Mouse (Mus musculus) CH12.LX (cell line): ENCODE results near the gene Itgb2.

Experiments
- CTCF ChIP-seq, 2 experiments: IDR thresholded peaks in 1 of 2; conservative IDR thresholded peaks in 1 of 2; 2 replicates each; pipeline ENCODE4 v1.5.1; 2011 to 2012; ENCODE audit warnings: low read depth in 2 of 2, low read length in 2 of 2, improper control_type of control experiment in 1 of 2, inconsistent platforms in 1 of 2, mild to moderate bottlenecking in 1 of 2, moderate library complexity in 1 of 2
- E2F4 ChIP-seq: IDR thresholded peaks from 2 replicates; pipeline ENCODE4 v1.6.1; 2011; ENCODE audit warnings: low read depth, low read length, improper control_type of control experiment; ENCODE audit not compliant: insufficient replicate concordance
- POLR2A ChIP-seq: IDR thresholded peaks from 2 replicates; pipeline ENCODE4 v1.6.1; 2011; ENCODE audit warnings: low read depth, mild to moderate bottlenecking, improper control_type of control experiment, low read length
- USF2 ChIP-seq: conservative IDR thresholded peaks from 2 replicates; pipeline ENCODE4 v1.6.1; 2011; ENCODE audit warnings: low read depth, low read length, improper control_type of control experiment

DNA sequence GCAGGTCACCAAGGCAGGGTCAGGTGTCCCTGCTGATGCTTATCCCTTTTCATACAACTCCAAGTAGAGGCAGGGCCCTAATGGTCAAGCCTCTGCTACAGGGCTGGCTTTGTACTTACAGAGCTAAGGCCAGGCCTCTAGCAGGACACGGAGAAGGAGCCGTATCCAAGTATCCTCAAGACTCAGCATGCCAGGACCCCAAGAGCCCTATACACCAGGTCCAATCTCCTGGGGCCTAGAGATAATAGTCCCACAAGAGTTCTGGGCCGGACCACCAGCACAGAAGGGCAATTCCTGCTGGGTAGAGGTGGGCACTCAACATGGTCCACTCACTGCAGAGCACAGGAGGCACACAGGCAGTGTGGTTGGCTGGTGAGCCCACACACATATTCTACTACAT, 21.3 kb upstream of the Itgb2 start:
- TF ChIP-seq POLR2A, result no peak
- TF ChIP-seq CTCF (conservative IDR thresholded peaks at IDR 0.05 in 1 of 2, IDR thresholded peaks at IDR 0.05 in 1 of 2; ENCODE audit: low read depth in 2 of 2, low read length in 2 of 2), result no peak
- TF ChIP-seq USF2, result no peak
- no peak for TF ChIP-seq E2F4
